Mouse (Mus musculus) splenic B cell, adult 2 months (primary cell): ENCODE data around the gene Cntnap5b.

Experiments used
- DNase-seq: peaks from one replicate; pipeline ENCODE4 v3.0.0-alpha.2; 2011; ENCODE audit warnings: low read depth, low spot score
- H3K27me3 ChIP-seq: 2 replicates; pipeline ENCODE4 v1.6.1; 2012; ENCODE audit warnings: mild to moderate bottlenecking, low read length, moderate library complexity, mixed read lengths; ENCODE audit not compliant: control insufficient read depth, poor library complexity, insufficient read depth, severe bottlenecking
- H3K36me3 ChIP-seq: 2 replicates; pipeline ENCODE4 v1.6.1; 2012; ENCODE audit warnings: mild to moderate bottlenecking, low read length, moderate library complexity, mixed read lengths; ENCODE audit not compliant: control insufficient read depth, poor library complexity, insufficient read depth, severe bottlenecking

The Cntnap5b gene

GRCm38 (mm10) chr1:100416658-100417224 lies 644.2 kb downstream of the Cntnap5b start:
- no peaks in the 10 kb centered on the region for H3K27me3 ChIP-seq
- no peaks in the 10 kb centered on the region for H3K36me3 ChIP-seq
- DNase-seq, result no peak

GRCm38 (mm10) chr1:100430038-100430774 lies 657.6 kb downstream of the Cntnap5b start:
- DNase-seq, result no peak
- Histone ChIP-seq H3K27me3 (no peaks in the 10 kb centered on the region), H3K36me3 (no peaks in the 10 kb centered on the region)

GRCm38 (mm10) chr1:100463877-100464276 lies 691.3 kb downstream of the Cntnap5b start:
- DNase-seq, result no peak
- Histone ChIP-seq H3K36me3 (no peaks in the 10 kb centered on the region), H3K27me3 (no peaks in the 10 kb centered on the region)

GRCm38 (mm10) chr1:100465226-100465625 lies 692.7 kb downstream of the Cntnap5b start:
- H3K27me3 ChIP-seq, result no peaks in the 10 kb centered on the region
- no peak for DNase-seq
- H3K36me3 ChIP-seq, result no peaks in the 10 kb centered on the region

GRCm38 (mm10) chr1:100467595-100467994 lies 695.0 kb downstream of the Cntnap5b start:
- Histone ChIP-seq H3K36me3 (no peaks in the 10 kb centered on the region), H3K27me3 (no peaks in the 10 kb centered on the region)
- no peak for DNase-seq

GRCm38 (mm10) chr1:100509866-100510265 lies 737.3 kb downstream of the Cntnap5b start:
- no peak for DNase-seq
- Histone ChIP-seq H3K36me3 (no peaks in the 10 kb centered on the region), H3K27me3 (no peaks in the 10 kb centered on the region)
